Mouse (Mus musculus) urinary bladder, postnatal 25 days (tissue): ENCODE measurements around the gene Gm6096.

Source experiments
- DNase-seq: peaks from one replicate; pipeline ENCODE4 v3.0.0; 2022; ENCODE audit warnings: low spot score

Gene Gm6096

DNA sequence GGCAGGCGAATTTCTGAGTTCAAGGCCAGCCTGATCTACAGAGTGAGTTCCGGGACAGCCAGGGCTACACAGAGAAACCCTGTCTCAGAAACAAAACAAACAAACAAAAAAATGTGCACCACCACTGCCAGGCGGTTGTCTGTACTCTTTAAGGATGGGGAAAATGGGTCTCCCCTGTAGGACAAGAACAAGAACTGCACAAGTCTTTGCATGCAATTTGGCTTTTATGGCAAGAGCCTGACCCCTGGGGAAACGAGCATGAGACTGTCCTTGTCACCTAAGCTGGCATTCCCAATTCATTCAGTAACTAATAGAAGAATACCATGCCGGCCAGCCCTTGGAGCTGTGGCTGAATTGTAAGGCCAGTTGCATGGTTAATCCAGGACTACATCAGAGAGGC, 15.2 kb upstream of the Gm6096 start:
- no peak for DNase-seq

DNA sequence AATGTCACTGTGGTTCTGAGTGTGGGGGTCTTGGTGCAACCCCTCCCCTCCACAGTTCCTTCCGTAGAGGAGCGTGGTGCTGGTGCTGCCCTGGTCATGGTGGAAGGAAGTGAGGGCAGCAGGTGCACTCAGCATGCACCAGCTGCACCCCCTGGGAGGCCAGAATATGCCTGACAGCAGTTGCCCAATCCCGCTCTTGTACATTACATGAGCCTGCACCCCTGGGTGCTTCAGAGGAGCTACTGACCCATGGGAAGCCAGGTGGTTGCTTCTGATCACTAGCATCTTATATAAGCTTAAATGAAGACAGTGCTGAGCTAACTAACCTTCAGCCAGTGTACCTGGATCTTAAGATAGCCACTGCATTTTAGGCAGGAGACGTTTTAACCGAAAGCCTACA, 12.8 kb upstream of the Gm6096 start:
- DNase-seq = no peak

DNA sequence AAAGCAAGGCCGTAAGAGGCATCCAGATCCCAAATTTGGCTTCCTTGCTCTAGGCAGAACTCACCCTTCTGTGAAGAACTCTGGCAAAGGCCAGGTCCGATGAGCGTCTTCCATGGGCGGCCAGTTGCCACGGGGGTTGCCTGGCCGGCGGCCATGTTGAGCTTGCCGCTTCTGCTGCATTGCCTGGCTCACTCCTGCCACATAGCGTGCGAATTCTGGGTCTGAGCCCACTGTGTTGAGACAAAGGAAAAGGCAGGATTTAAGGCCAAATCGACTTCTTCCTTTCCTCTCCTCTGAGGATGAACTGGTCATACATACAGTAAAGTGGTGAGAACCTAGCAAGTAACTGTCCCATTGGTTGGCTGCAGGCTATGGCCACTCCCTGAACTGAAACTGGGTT, 8.7 kb upstream of the Gm6096 start:
- no peak for DNase-seq

DNA sequence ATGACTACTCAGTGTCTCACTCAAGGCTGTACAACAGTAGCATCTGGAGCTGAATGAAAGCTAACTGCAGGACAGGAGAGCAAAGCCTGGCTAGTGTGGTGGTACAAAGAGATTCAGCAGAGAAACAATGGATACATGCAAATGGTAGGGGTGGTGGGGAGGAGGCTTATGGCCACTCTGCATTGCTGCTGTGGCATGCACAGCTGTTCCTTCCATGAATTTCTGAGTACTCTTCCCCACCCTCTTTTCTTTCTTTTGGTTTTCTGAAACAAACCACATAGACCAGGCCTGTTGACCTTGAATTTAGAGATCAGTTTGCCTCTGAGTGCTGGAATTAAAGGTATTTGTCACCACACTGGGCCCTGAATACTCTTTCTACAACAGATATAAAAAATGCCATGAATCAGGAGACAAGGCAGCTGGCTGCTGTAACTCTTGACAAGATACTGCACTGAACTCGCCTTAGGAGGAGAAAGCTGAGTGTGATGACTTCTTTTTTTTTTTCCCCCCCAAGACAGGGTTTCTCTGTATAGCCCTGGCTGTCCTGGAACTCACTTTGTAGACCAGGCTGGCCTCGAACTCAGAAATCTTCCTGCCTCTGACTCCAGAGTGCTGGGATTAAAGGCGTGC, 3.9 kb upstream of the Gm6096 start:
- DNase-seq = no peak

DNA sequence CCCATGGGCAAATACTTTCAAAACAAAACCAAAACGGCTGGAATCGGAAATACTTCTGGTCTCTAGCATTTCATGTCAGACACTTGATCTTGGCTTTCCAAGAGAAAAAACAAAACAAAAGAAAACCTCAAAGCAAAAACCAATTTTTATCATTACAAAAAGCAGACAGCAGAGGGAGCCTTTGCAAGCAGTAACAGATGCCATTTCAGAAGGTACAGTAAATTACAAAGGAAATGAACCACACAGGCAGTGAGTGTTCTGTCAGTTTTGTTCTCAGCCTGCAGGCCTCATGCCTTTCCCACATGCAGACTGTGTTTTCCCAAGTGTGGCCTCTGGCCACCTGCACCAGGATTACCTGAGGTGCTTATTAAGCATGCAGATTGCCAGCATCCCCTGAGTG, 1.2 kb downstream of the Gm6096 start:
- DNase-seq = no peak

DNA sequence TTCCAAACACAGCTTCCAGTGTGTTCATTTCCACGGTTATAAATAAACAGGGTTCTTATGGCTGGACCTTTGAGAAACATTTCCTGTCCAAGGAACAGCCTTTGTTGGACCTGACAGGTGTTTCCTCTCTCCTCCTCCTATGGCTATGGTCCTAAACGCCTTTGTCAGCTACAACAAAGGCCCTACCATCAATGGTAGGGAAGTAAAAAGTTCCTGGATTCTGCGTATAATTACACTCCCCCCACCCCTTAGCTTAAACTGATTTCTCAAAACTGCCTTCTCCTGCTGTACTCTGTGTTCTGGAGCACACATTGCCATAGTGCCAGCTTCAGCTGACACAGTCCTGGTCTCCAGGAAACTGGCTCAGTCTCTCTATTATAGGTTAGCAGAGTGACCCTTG, 4.3 kb downstream of the Gm6096 start:
- no peak for DNase-seq

DNA sequence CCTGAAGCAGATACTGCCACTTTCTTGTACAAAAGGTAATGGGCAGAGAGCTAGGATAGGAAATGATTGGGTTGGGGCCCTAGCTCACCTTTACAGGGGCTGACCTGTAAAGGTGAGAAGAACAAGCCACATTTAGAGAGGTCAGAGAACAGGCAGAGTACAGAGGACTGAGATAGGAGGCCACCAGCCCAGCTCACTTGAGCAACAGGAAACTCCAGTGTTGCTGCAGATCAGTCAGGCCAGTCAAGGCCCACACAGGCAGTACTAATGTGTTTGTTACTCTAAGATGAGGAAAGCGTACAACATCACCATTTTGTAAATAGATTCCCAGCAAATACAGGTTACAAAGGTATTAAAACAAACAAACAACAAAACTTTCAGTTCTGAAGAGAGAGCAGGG, 5.1 kb downstream of the Gm6096 start:
- DNase-seq = no peak

DNA sequence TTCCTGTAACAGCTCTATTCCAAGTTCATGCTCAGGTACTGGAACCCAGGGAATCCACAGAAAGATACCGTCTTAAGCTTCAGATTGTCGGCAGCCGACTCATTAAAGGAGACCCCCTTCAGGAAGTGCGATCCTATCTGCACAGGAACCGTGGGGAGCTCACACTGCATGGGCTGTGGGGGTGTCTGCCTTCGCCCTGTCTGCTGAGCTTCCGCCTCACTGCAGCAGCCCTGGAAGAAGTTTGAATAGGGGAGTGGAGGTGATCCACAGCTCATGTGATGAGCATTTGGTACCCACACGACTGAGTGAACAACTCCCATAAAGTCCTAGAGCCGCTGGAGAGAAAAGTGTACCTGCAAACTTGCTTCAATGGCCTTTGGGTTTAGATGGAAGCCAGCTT, 6.4 kb downstream of the Gm6096 start:
- DNase-seq = no peak

DNA sequence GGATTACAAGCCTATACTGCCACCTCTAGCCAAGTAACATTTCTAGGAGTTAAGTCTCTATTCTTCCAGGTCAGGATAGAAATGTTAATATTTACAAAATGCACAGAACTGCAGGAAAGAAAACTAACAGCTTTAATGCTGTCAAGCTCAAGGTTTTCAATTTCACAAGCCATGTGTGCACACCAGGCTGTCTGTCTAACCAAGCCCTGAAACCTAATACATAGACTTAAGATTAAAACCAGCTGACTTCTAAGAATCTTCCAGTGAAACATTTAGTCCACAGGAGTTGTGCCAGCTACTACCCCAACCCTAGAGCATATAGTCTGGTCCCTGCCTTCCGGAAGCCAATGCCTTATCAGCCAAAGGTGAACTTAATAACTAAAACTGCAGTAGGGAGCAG, 7.6 kb downstream of the Gm6096 start:
- no peak for DNase-seq

DNA sequence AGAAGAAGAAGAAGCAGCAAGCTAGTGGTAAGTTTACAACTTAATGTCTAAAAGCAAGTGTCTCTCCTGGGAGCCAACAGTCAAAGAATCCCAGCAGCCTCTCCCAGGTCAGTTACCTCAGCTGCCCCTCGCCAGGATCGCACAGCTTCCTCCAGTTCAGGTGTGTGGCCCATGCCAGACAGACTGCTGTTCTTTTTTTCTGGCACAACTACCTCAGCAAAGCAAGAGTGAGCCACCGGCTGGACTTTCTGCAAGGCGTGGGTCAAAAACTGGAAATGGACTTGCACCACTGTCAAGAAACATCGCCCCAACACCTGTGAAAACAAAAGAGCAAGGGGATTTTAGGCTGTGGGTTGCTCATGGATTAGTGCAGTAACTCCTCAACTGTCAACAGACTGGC, 12.6 kb downstream of the Gm6096 start:
- DNase-seq = no peak

DNA sequence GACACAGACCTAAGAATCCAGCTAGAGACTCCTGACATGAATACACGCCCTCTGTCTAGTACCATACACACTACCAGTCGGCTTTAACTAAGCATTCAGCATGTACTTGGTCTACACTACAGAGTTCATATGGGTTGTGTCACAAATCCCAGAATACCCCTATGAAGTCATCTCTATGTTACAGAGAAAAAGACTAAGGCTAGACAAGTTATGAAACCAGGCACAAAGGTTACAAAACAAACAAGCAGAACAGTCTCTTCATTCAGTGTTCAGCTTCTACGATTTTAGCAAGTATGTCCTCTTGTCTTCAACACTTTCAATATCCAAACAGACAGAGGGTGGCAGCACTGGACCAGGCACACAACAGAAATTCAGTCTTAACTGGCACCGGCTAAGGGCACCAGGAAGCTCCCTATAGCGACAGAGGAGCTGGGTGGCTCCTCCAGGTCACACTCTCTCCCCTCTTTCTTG, 15.1 kb downstream of the Gm6096 start:
- DNase-seq = peak; percentile 46

DNA sequence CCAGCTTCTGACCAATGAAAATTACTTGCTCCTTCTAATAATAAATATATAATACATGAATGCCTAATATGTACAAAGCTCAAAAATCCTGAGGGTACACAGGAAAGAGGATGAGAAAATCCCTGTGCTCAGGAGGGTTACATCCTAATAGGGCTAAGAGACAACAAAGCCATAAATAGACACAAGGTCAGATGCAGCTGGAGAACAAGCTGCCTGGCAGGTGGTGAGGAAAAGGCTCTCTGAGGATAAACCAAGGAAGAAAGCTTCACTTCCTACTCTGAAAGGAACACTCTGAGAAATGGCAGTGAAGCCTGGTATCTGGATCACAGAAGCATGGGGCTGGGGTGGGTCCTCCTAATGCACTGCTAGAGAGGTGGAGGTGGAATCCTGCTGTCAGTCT, 15.6 kb downstream of the Gm6096 start:
- no peak for DNase-seq

DNA sequence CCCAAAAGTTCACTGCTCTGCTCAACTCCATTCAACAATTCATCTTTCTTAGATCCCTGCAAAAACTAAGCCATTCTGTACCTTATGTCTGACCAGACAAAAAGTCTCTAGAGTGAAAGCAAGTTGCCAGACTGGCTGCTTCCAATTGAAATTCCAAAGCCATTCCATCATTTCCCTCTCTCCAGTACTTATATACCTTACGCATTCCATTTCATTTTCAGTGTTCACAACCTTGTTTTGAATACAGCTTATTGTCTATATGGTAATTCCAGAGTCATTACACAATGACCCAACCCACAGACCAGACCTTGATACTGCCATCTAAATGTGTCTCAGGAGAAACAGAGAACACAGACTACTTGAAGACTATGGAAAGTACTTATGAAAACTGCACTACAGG, 17.6 kb downstream of the Gm6096 start:
- no peak for DNase-seq

DNA sequence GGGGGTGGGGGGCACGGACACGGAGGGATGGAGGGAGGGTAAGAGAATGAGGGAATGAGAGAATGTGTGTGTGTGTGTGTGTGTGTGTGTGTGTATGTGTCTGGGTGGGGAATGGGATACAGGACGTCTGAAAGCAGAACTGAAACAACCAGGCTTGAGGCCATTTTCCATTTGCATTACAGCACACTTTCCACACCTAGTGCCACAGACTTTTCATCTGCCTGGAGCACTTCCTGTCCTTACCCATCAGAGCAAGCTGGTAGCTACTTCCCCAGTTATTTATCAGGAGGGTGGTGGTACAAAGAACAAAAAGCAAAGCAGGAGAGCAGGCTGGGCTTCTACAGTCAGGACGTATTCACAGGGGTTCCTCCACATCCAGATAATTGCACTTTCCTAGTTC, 21.6 kb downstream of the Gm6096 start:
- DNase-seq = no peak

DNA sequence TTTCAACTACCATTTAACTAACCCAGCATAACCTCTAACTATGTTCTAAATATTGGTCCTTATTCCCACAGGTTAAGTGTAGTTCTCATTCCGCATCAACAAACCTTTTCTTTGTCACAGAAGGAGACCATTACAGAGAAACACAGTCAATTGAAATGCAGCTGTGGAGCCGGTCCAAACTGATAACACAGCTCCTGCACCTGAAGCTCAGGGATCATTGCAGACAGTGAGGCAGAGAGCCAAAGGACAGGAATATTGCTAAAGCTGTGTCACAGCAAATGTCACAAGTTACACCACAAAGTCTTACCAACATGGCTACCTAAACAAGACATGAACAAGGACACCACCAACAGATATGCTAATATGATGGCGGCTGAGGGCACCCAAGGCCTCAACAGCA, 25.2 kb downstream of the Gm6096 start:
- no peak for DNase-seq

DNA sequence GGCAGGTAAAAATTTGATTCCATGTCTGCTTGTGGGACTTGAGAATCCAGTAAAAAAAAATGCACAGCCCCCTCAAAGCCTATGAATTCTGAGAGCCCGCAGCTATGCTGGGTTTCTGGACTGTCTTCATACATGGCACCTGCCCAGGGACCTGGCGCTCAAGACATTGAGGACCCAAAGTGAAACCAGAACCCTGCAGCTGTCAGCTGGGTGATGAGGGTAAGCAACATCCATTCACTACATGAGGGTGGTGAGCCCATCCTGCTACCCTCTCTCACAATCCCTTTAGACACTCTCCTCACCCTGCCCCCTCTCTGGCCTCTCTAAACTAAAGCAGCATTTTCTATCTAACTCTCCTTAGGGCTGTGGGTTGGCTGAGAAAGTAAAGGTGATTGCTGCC, 26.8 kb downstream of the Gm6096 start:
- DNase-seq = no peak

DNA sequence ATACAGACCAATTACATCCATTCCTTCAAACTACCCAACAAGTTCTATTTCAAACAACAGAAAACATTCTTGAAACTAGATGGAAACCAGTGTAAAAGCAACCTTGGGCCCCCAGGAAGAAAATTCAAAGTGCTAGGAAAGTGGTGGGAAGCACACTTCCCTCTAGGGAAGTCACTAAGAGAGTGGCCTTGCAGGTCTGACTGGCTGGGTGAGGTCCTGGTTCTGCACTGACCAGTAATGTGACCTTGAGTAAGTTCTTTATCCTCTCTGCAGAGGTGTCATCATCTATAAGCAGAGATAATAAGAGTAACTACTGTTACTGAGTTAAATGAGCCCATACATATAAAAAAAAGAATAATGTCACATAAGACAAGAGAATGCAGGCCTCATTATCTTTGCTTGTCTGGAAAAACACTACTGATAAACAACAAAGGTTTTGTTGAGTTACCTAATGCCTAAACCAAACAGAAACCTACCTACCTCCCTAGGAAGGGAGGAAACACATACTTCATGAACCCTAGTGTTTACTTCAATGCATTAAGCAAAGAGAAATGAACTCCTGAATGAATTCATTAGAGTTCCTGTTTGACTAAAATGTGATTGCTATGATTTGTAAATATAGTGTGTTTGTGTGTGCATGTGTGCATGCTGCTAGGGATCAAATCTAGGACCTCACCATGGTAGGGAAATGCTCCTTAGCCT, 39.8 kb downstream of the Gm6096 start:
- DNase-seq = no peak

DNA sequence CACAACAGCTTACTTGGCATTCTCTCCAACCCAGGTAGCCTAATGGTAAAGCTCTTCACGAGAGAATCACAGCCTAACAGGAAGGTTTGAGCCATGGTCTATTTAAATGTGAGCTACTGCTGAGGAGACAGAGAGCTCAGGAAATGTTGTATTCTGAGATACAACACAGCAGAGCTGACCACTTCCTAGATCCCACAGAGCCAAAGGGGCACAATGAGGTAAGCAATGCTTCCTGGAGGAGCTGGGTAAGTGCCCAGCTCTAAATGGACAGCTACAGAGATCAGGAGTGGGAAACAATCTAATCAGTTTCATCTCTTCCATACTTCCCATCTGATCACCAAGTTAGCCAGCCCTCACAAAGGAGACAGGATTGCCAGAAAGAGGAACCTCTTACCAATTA, 40.4 kb downstream of the Gm6096 start:
- DNase-seq = no peak

DNA sequence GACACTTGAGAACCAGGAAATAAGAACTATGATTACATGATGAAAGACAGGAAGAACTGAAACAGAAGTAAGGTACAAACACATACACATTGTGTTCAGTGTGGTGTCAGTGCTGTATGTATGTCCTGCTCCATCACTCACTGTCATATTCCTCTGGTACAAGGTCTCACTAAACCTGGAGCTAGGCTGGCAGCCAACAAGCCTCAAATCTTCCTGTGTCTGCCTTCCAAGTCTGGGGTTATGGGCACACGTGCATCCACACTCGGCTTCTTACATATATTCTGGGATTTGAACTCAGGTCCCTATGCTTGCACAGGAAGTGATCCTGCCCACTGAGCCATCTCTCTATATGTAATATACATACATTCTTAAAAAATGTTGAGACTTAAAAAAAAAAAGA, 41.8 kb downstream of the Gm6096 start:
- DNase-seq = no peak

DNA sequence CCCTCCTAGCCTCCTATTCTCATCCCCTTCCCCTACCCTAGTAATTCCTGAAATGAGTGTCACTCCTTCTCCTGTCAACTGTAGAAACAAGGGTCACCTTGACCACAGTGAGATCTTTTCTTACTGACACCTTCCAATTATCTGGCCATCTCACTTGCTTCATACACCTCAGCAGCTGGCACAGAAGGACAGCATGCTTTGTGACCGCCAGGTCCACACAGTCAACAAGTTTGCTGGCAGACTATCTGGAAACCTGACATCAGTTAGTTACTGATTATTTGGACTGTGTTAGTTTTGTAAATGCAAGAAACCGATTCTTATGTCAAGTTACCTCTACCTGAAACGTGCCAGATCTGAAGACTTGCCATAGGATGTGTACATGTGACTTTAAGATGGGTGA, 45.3 kb downstream of the Gm6096 start:
- DNase-seq = no peak

DNA sequence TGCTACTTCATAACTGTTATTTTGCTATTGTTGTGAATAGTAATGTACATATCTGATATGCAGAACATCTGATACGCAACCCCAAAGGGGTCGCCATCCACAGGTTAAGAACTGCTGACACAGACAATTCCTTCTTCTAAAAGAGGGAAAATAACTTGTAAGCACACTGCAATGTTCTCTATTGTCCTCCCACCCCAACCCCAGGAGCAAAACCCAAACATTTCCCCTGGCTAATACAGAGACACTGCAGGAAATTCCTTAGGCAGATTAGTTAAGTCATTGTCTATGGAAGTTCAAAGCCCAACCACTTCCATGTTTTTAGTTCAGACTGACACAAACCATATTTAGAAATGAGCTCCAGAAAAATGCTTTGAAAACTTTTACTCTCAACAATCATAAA, 48.0 kb downstream of the Gm6096 start:
- DNase-seq = no peak
